ENCODE assay signal across 20 mouse cellular contexts in the genomic region with DNA sequence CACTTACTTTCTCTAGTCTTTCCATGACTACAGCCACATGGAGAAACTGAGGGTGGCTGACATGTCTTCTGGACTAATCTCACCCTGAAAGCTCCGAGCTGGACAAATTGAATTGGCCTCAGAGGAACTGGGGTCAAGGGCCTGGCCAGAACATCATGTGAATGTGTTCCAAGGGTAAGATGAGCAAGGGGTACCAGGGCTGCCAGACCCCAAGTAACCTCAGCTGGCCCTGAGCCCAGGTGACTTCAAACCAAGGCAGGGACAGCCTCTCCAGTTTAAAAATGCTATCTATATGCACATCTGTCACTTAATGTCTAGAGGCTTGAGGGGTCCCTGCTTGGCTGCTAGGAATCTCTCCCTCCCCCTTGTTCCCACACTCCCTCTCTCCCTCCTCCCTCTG. TPM values are rescaled to one million over a fixed set of nuclear protein-coding genes. Genes with fewer than 3 reads are reported as not detected.
A peak's percentile ranks its signal among the peaks of the same experiment; 100 is the strongest.
DNase-seq lines count a peak whose midpoint lies in the region; ATAC-seq and TF ChIP-seq lines count a peak whose summit lies in the region.
"Had no signal": no experiment of that assay in that cellular context is flagged by ENCODE, and none has a peak within 500 bp of the region (broad histone marks: within the 10 kb centered on the region; RNA-seq: fewer than 3 reads in every experiment).

No protein-coding gene starts in this region.

- peaks cover 8% of the 10 kb centered on the region; the same call in 1 of the 2 replicates for H3K79me2 ChIP-seq in liver, adult 2 months (ENCODE audit: control insufficient read depth, insufficient read depth, low read length)

- ATAC-seq in liver, embryonic 12.5 days: no peak
- ATAC-seq: forebrain, embryonic 15.5 days had no signal

- DNase-seq in adrenal gland, adult (ENCODE audit: inconsistent age in 2 of 2, low spot score in 1 of 2): peak; percentile 79 to 82
- DNase-seq in adrenal gland, adult 18-20 months (ENCODE audit: low spot score in 2 of 2): no peak
- peak; percentile 60 for DNase-seq in gastrocnemius, adult 2 months
- no peak for DNase-seq in gastrocnemius, adult 18-20 months (ENCODE audit: low spot score)
- DNase-seq in liver, adult 2 months (ENCODE audit: extremely low read depth, low read depth, low spot score): peak; percentile 78
- DNase-seq in left cerebral cortex, adult 9 months (ENCODE audit: low spot score in 2 of 2): no peak
- no peak for DNase-seq in left cerebral cortex, adult 18-20 months (ENCODE audit: low spot score in 2 of 2)
- DNase-seq: kidney, adult 8-10 months; kidney, postnatal 4 days; liver; lung, adult 2 months; thymus, postnatal 14 days had no signal

- peaks cover 6% of the 10 kb centered on the region; the same call in 1 of the 2 replicates for H3K36me3 ChIP-seq in liver, adult 2 months (ENCODE audit: control insufficient read depth, insufficient read depth, low read length)
- no peaks in the 10 kb centered on the region for H3K36me3 ChIP-seq in liver, embryonic 12.5 days
- H3K36me3 ChIP-seq: forebrain, embryonic 15.5 days; midbrain, embryonic 10.5 days; stomach, embryonic 15.5 days had no signal

- H3K4me1 ChIP-seq in liver, adult 2 months (ENCODE audit: control insufficient read depth, insufficient read depth, low read length): peaks cover 43% of the 10 kb centered on the region
- H3K4me1 ChIP-seq in liver, embryonic 12.5 days: peaks cover 4% of the 10 kb centered on the region; the same call in 1 of the 2 replicates
- H3K4me1 ChIP-seq: stomach, embryonic 15.5 days had no signal

- no peak for TF ChIP-seq CTCF in gastrocnemius, adult 2 months (IDR thresholded peaks at IDR 0.05)
- TF ChIP-seq CTCF in liver, adult 2 months (IDR thresholded peaks at IDR 0.05; ENCODE audit: low read depth, low read length): no peak

- H3K4me2 ChIP-seq in liver, embryonic 12.5 days: no peak overlapping the region
- H3K4me2 ChIP-seq: forebrain, embryonic 15.5 days; stomach, embryonic 15.5 days had no signal

- 0% methylated on average over 1 of the region's 1 CpGs for WGBS in liver, adult 2 months
- WGBS in liver, embryonic 12.5 days (ENCODE audit: insufficient replicate concordance): 52% methylated on average over 1 of the region's 1 CpGs

- TF ChIP-seq POLR2A in liver, adult 2 months (IDR thresholded peaks at IDR 0.05; ENCODE audit: extremely low read depth, insufficient read depth, low read length): no peak

- no peaks in the 10 kb centered on the region for H3K9me3 ChIP-seq in liver, embryonic 12.5 days (replicated peaks)
- H3K9me3 ChIP-seq: forebrain, embryonic 15.5 days; midbrain, embryonic 10.5 days; stomach, embryonic 15.5 days had no signal

- intact Hi-C loops in gastrocnemius, adult 2 months (cut with DNase I): no loop called here

- peak overlapping the region; percentile 61 for H3K27ac ChIP-seq in gastrocnemius, adult 2 months
- H3K27ac ChIP-seq in liver, adult 2 months (replicated peaks; ENCODE audit: insufficient read depth, low read depth, low read length): peak overlapping the region; percentile 68
- no peak overlapping the region for H3K27ac ChIP-seq in liver, embryonic 12.5 days
- H3K27ac ChIP-seq: forebrain, embryonic 15.5 days; heart, adult 2 months; midbrain, embryonic 10.5 days; stomach, embryonic 15.5 days had no signal

- peak overlapping the region; percentile 45 for H3K9ac ChIP-seq in liver, adult 2 months (ENCODE audit: low read depth, low read length)
- no peak overlapping the region for H3K9ac ChIP-seq in liver, embryonic 12.5 days
- H3K9ac ChIP-seq: forebrain, embryonic 15.5 days; stomach, embryonic 15.5 days had no signal

- H3K27me3 ChIP-seq in liver, adult 2 months (ENCODE audit: control insufficient read depth, insufficient read depth, low read length): no peaks in the 10 kb centered on the region
- H3K27me3 ChIP-seq in liver, embryonic 12.5 days (replicated peaks): no peaks in the 10 kb centered on the region
- H3K27me3 ChIP-seq: forebrain, embryonic 15.5 days; stomach, embryonic 15.5 days had no signal

- no peak overlapping the region for H3K4me3 ChIP-seq in gastrocnemius, adult 2 months
- H3K4me3 ChIP-seq in liver, adult 2 months (ENCODE audit: insufficient read depth, low read depth, low read length): no peak overlapping the region
- no peak overlapping the region for H3K4me3 ChIP-seq in liver, embryonic 12.5 days
- H3K4me3 ChIP-seq: erythroblast, embryonic 14.5 days; forebrain, embryonic 15.5 days; heart, adult 2 months; midbrain, embryonic 10.5 days; stomach, embryonic 15.5 days had no signal

RNA-seq across cellular contexts. Expression of gene Thrsp, which starts 2.9 kb away (rescaled TPM):
- 1,000 to 10,000 TPM in 1 of 2 experiments, 100 to 1,000 TPM in 1; 976 to 2,135 TPM for total RNA-seq in adrenal gland, adult 18-20 months (2021)
- 10 to 100 TPM; 18.0 to 20.7 TPM for total RNA-seq in gastrocnemius, adult 2 months (2021)
- total RNA-seq in gastrocnemius, adult 18-20 months (2021): 10 to 100 TPM; 15.3 to 19.5 TPM
- total RNA-seq in liver, adult 2 months (2014; rRNA removed): 292 and 1,156 TPM in 2 replicates
- polyA plus RNA-seq in liver, adult 2 months (2012; rRNA removed): 247 and 275 TPM in 2 replicates
- 0.13 TPM in 1 of 2 replicates, not detected in the other for polyA plus RNA-seq in liver, embryonic 12.5 days (2016; fragmentation: Nextera tagmentation; extraction: Ambion mirVana)
- total RNA-seq in left cerebral cortex, adult 18-20 months (2021): 10 to 100 TPM; 17.3 to 20.7 TPM
- total RNA-seq: MEL had no signal
- polyA plus RNA-seq: embryonic facial prominence, embryonic 11.5 days; erythroblast, embryonic 14.5 days had no signal

RNA-seq across cellular contexts. Expression of gene Ndufc2, which starts 20.6 kb away (rescaled TPM):
- total RNA-seq in adrenal gland, adult 18-20 months (2021): 100 to 1,000 TPM; 276 to 365 TPM
- total RNA-seq in gastrocnemius, adult 2 months (2021): 100 to 1,000 TPM; 254 to 341 TPM
- total RNA-seq in gastrocnemius, adult 18-20 months (2021): 100 to 1,000 TPM; 266 to 292 TPM
- total RNA-seq in liver, adult 2 months (2014; rRNA removed): 213 and 221 TPM in 2 replicates
- 191 and 204 TPM in 2 replicates for polyA plus RNA-seq in liver, adult 2 months (2012; rRNA removed)
- polyA plus RNA-seq in liver, embryonic 12.5 days (2016; fragmentation: Nextera tagmentation; extraction: Ambion mirVana): 249 and 261 TPM in 2 replicates
- 100 to 1,000 TPM; 232 to 247 TPM for total RNA-seq in left cerebral cortex, adult 18-20 months (2021)

RNA-seq across cellular contexts. Expression of gene Kctd14, which starts 30.7 kb away (rescaled TPM):
- 1 to 10 TPM; 1.5 to 2.0 TPM for total RNA-seq in adrenal gland, adult 18-20 months (2021)
- under 1 TPM in 1 of 2 experiments, not detected in 1; 0.11 TPM for total RNA-seq in gastrocnemius, adult 2 months (2021)
- total RNA-seq in gastrocnemius, adult 18-20 months (2021): under 1 TPM in 1 of 2 experiments, not detected in 1; 0.14 TPM
- 0.07 and 0.18 TPM in 2 replicates for total RNA-seq in liver, adult 2 months (2014; rRNA removed)
- 0.13 TPM in 1 of 2 replicates, not detected in the other for polyA plus RNA-seq in liver, adult 2 months (2012; rRNA removed)
- polyA plus RNA-seq in liver, embryonic 12.5 days (2016; fragmentation: Nextera tagmentation; extraction: Ambion mirVana): 9.8 and 9.9 TPM in 2 replicates
- 1 to 10 TPM; 3.5 to 3.6 TPM for total RNA-seq in left cerebral cortex, adult 18-20 months (2021)

RNA-seq across cellular contexts. Expression of gene Alg8, which starts 49.0 kb away (rescaled TPM):
- total RNA-seq in adrenal gland, adult 18-20 months (2021): 10 to 100 TPM; 14.0 to 15.2 TPM
- total RNA-seq in gastrocnemius, adult 2 months (2021): 1 to 10 TPM; 3.1 to 4.7 TPM
- total RNA-seq in gastrocnemius, adult 18-20 months (2021): 1 to 10 TPM; 3.2 to 3.5 TPM
- total RNA-seq in liver, adult 2 months (2014; rRNA removed): 3.3 and 6.2 TPM in 2 replicates
- 6.3 and 7.5 TPM in 2 replicates for polyA plus RNA-seq in liver, adult 2 months (2012; rRNA removed)
- polyA plus RNA-seq in liver, embryonic 12.5 days (2016; fragmentation: Nextera tagmentation; extraction: Ambion mirVana): 48.7 and 50.5 TPM in 2 replicates
- 10 to 100 TPM in 1 of 2 experiments, 1 to 10 TPM in 1; 9.8 to 10.4 TPM for total RNA-seq in left cerebral cortex, adult 18-20 months (2021)

Comparison
In these comparisons a context has a peak if more than half of its experiments do, and no peak if none do; other contexts are left out.
1. DNase-seq: peak in adrenal gland, adult (2 of 2), gastrocnemius, adult 2 months (single experiment) and liver, adult 2 months (single experiment); none in adrenal gland, adult 18-20 months (0 of 2), gastrocnemius, adult 18-20 months (single experiment), left cerebral cortex, adult 9 months (0 of 2) and left cerebral cortex, adult 18-20 months (0 of 2).
2. RNA of gene Thrsp, which starts 2.9 kb away (total RNA-seq): 976 to 2,135 TPM in adrenal gland, adult 18-20 months and 292 to 1,156 TPM in liver, adult 2 months; 18.0 to 20.7 TPM in gastrocnemius, adult 2 months, 17.3 to 20.7 TPM in left cerebral cortex, adult 18-20 months and 15.3 to 19.5 TPM in gastrocnemius, adult 18-20 months; every median in the first group is over 10 times any median in the second.